ENCODE assay signal across 17 mouse cellular contexts in the genomic region with DNA sequence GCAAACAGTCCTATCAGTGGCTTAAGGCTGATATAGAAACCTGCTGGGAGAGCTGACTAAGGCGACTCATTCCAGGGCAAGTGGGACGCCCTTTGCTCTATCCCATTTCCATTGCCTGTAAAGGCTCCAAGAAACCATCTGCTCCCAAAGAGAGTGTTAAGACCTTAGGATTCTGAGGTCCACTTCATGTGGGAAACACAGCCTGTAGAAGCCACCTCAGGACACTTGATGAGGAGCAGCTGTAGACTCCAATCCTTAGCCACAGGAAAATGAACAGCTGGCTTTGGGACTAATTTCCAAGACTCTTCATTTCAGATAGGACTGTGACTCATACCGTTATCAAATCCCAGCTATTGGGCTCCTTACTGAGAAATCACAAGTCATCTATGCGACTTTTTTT.
DNase-seq lines count a peak whose midpoint lies in the region; ATAC-seq and TF ChIP-seq lines count a peak whose summit lies in the region.
"Had no signal": no experiment of that assay in that cellular context is flagged by ENCODE, and none has a peak within 500 bp of the region (broad histone marks: within the 10 kb centered on the region; RNA-seq: fewer than 3 reads in every experiment).

No protein-coding gene starts in this region.

- intact Hi-C loops in gastrocnemius, postnatal 14 days (cut with DNase I; ENCODE audit: low total_unique reads), result no loop called here
- intact Hi-C loops in heart, postnatal 14 days (cut with DNase I), result no loop called here

- no peaks in the 10 kb centered on the region for H3K79me2 ChIP-seq in liver, adult 2 months (ENCODE audit: control insufficient read depth, insufficient read depth, low read length)

- H3K36me3 ChIP-seq in liver, adult 2 months (ENCODE audit: control insufficient read depth, insufficient read depth, low read length), result no peaks in the 10 kb centered on the region
- H3K36me3 ChIP-seq in liver, postnatal 0 days (replicated peaks; ENCODE audit: insufficient read depth, low read length), result no peaks in the 10 kb centered on the region
- H3K36me3 ChIP-seq: heart, embryonic 15.5 days; lung, embryonic 15.5 days had no signal

- peak; percentile 15 for DNase-seq in gastrocnemius, postnatal 25 days
- no peak for DNase-seq in gastrocnemius, postnatal 14 days
- DNase-seq in liver, adult 2 months (ENCODE audit: extremely low read depth, low read depth, low spot score), result peak; percentile 15
- no peak for DNase-seq in liver, postnatal 0 days
- peak; percentile 34 to 49 for DNase-seq in heart, postnatal 14 days
- peak; percentile 28 to 44 for DNase-seq in kidney, postnatal 25 days
- no peak for DNase-seq in cerebellum, postnatal 10 days
- DNase-seq in right cerebral cortex, postnatal 4 days, result no peak
- DNase-seq: adrenal gland, adult 2 months; cerebellum, postnatal 14 days had no signal

- no peaks in the 10 kb centered on the region for H3K9me3 ChIP-seq in liver, postnatal 0 days (ENCODE audit: low read length)
- H3K9me3 ChIP-seq: heart, embryonic 15.5 days; lung, embryonic 15.5 days had no signal

- no peak for ATAC-seq in liver, postnatal 0 days
- ATAC-seq: intestine, postnatal 0 days; midbrain, embryonic 16.5 days had no signal

- H3K4me2 ChIP-seq in liver, postnatal 0 days (ENCODE audit: low read depth, low read length), result no peak overlapping the region
- H3K4me2 ChIP-seq: heart, embryonic 15.5 days; hindbrain, embryonic 14.5 days; liver, embryonic 11.5 days; lung, embryonic 15.5 days had no signal

- WGBS in liver, adult 2 months, result 75% methylated on average over 4 of the region's 4 CpGs
- 77% methylated on average over 4 of the region's 4 CpGs for WGBS in liver, postnatal 0 days (ENCODE audit: insufficient replicate concordance)

- no peak for TF ChIP-seq POLR2A in liver, adult 2 months (IDR thresholded peaks at IDR 0.05; ENCODE audit: extremely low read depth, insufficient read depth, low read length)

- H3K4me3 ChIP-seq in liver, adult 2 months (ENCODE audit: insufficient read depth, low read depth, low read length), result no peak overlapping the region
- no peak overlapping the region for H3K4me3 ChIP-seq in liver, postnatal 0 days (ENCODE audit: low read depth, low read length)
- H3K4me3 ChIP-seq: heart, embryonic 15.5 days; lung, embryonic 15.5 days had no signal

- H3K27ac ChIP-seq in liver, adult 2 months (replicated peaks; ENCODE audit: insufficient read depth, low read depth, low read length), result no peak overlapping the region
- no peak overlapping the region for H3K27ac ChIP-seq in liver, postnatal 0 days (ENCODE audit: low read depth)
- H3K27ac ChIP-seq: heart, embryonic 15.5 days; hindbrain, embryonic 14.5 days; lung, embryonic 15.5 days had no signal

- H3K27me3 ChIP-seq in liver, adult 2 months (ENCODE audit: control insufficient read depth, insufficient read depth, low read length), result no peaks in the 10 kb centered on the region
- H3K27me3 ChIP-seq in liver, postnatal 0 days (ENCODE audit: insufficient read depth, low read length), result no peaks in the 10 kb centered on the region
- H3K27me3 ChIP-seq: CH12.LX; lung, embryonic 15.5 days had no signal

- no peak for TF ChIP-seq EP300 in liver, postnatal 0 days (IDR thresholded peaks at IDR 0.05; ENCODE audit: low read depth)

- H3K4me1 ChIP-seq in liver, adult 2 months (ENCODE audit: control insufficient read depth, insufficient read depth, low read length), result no peaks in the 10 kb centered on the region
- no peaks in the 10 kb centered on the region for H3K4me1 ChIP-seq in liver, postnatal 0 days (ENCODE audit: insufficient read depth)
- H3K4me1 ChIP-seq: heart, embryonic 15.5 days; lung, embryonic 15.5 days had no signal

- TF ChIP-seq CTCF in liver, adult 2 months (IDR thresholded peaks at IDR 0.05; ENCODE audit: low read depth, low read length), result no peak
- no peak for TF ChIP-seq CTCF in liver, postnatal 0 days (IDR thresholded peaks at IDR 0.05; ENCODE audit: low read depth)

- H3K9ac ChIP-seq in liver, adult 2 months (ENCODE audit: low read depth, low read length), result no peak overlapping the region
- H3K9ac ChIP-seq in liver, postnatal 0 days (replicated peaks), result no peak overlapping the region
- H3K9ac ChIP-seq: heart, embryonic 15.5 days; hindbrain, embryonic 14.5 days; lung, embryonic 15.5 days had no signal

Comparison
In these comparisons a context has a peak if more than half of its experiments do, and no peak if none do; other contexts are left out.
1. DNase-seq: peak in gastrocnemius, postnatal 25 days (single experiment), liver, adult 2 months (single experiment), heart, postnatal 14 days (2 of 2) and kidney, postnatal 25 days (2 of 2); none in gastrocnemius, postnatal 14 days (single experiment), liver, postnatal 0 days (single experiment), cerebellum, postnatal 10 days (0 of 2) and right cerebral cortex, postnatal 4 days (single experiment).